Mouse (Mus musculus): ENCODE data around the gene Gsta3. TPM values are rescaled to one million over a fixed set of nuclear protein-coding genes. Genes with fewer than 3 reads are reported as not detected.
A peak's percentile ranks its signal among the peaks of the same experiment; 100 is the strongest.
"Not testable (repeated sequence)": the region's sequence is repeated elsewhere in the genome, so short reads cannot be mapped to it uniquely, and the experiment has no call there.

Gsta3 gene
- polyA plus RNA-seq, 1 experiment from 2014 or later, result 5.4 TPM

GRCm38 (mm10) chr1:21256871-21257270, 16.5 kb downstream of the Gsta3 start:
- H3K36me3 ChIP-seq, result no peaks in the 10 kb centered on the region
- no peak overlapping the region for H3K4me3 ChIP-seq
- WGBS (ENCODE audit: insufficient replicate concordance), result 65% methylated on average over 5 of the region's 5 CpGs
- H3K27ac ChIP-seq, result no peak overlapping the region
- H3K9ac ChIP-seq, result no peak overlapping the region
- H3K9me3 ChIP-seq (replicated peaks), result no peaks in the 10 kb centered on the region
- H3K4me1 ChIP-seq, result no peaks in the 10 kb centered on the region
- H3K27me3 ChIP-seq (replicated peaks), result no peaks in the 10 kb centered on the region
- H3K4me2 ChIP-seq, result no peak overlapping the region
- no peak for ATAC-seq

- not testable (repeated sequence) for H3K27ac ChIP-seq; H3K36me3 ChIP-seq; ATAC-seq; H3K4me2 ChIP-seq; H3K9ac ChIP-seq; H3K9me3 ChIP-seq (replicated peaks); H3K4me1 ChIP-seq; H3K4me3 ChIP-seq; H3K27me3 ChIP-seq (replicated peaks)
- WGBS (ENCODE audit: insufficient replicate concordance), result 59% methylated on average over 8 of the region's 8 CpGs
Observed at GRCm38 (mm10) chr1:21259981-21260380, 19.6 kb downstream of the Gsta3 start.

GRCm38 (mm10) chr1:21262401-21262800, 22.0 kb downstream of the Gsta3 start:
- no peak overlapping the region for H3K9ac ChIP-seq
- H3K4me2 ChIP-seq, result no peak overlapping the region
- H3K4me1 ChIP-seq, result no peaks in the 10 kb centered on the region
- H3K27ac ChIP-seq, result no peak overlapping the region
- 61% methylated on average over 5 of the region's 5 CpGs for WGBS (ENCODE audit: insufficient replicate concordance)
- H3K4me3 ChIP-seq, result no peak overlapping the region
- H3K27me3 ChIP-seq (replicated peaks), result no peaks in the 10 kb centered on the region
- H3K9me3 ChIP-seq (replicated peaks), result no peaks in the 10 kb centered on the region
- H3K36me3 ChIP-seq, result no peaks in the 10 kb centered on the region
- no peak for ATAC-seq

- Histone ChIP-seq H3K4me1 (no peaks in the 10 kb centered on the region), H3K27ac (no peak overlapping the region), H3K9ac (no peak overlapping the region), H3K4me2 (no peak overlapping the region), H3K36me3 (no peaks in the 10 kb centered on the region), H3K9me3 (replicated peaks) (no peaks in the 10 kb centered on the region), H3K27me3 (replicated peaks) (no peaks in the 10 kb centered on the region), H3K4me3 (no peak overlapping the region)
- no peak for ATAC-seq
- 59% methylated on average over 4 of the region's 4 CpGs for WGBS (ENCODE audit: insufficient replicate concordance)
Observed at GRCm38 (mm10) chr1:21263986-21264385, 23.6 kb downstream of the Gsta3 start.

- H3K27me3 ChIP-seq (replicated peaks), result no peaks in the 10 kb centered on the region
- H3K4me1 ChIP-seq, result no peaks in the 10 kb centered on the region
- no peaks in the 10 kb centered on the region for H3K36me3 ChIP-seq
- H3K4me2 ChIP-seq, result no peak overlapping the region
- no peak overlapping the region for H3K27ac ChIP-seq
- H3K9me3 ChIP-seq (replicated peaks), result no peaks in the 10 kb centered on the region
- ATAC-seq, result no peak
- H3K4me3 ChIP-seq, result no peak overlapping the region
- no peak overlapping the region for H3K9ac ChIP-seq
- WGBS (ENCODE audit: insufficient replicate concordance), result 69% methylated on average over 8 of the region's 8 CpGs
Observed at GRCm38 (mm10) chr1:21264747-21265146, 24.4 kb downstream of the Gsta3 start.

- ATAC-seq, result no peak
- H3K4me1 ChIP-seq, result peaks cover 2% of the 10 kb centered on the region; the same call in 1 of the 2 replicates
- no peak overlapping the region for H3K4me2 ChIP-seq
- no peaks in the 10 kb centered on the region for H3K9me3 ChIP-seq (replicated peaks)
- 32% methylated on average over 1 of the region's 1 CpGs for WGBS (ENCODE audit: insufficient replicate concordance)
- H3K9ac ChIP-seq, result no peak overlapping the region
- H3K27ac ChIP-seq, result no peak overlapping the region
- no peak overlapping the region for H3K4me3 ChIP-seq
- no peaks in the 10 kb centered on the region for H3K36me3 ChIP-seq
- no peaks in the 10 kb centered on the region for H3K27me3 ChIP-seq (replicated peaks)
Observed at GRCm38 (mm10) chr1:21266766-21267165, 26.4 kb downstream of the Gsta3 start.

GRCm38 (mm10) chr1:21267466-21267865, 27.1 kb downstream of the Gsta3 start:
- 64% methylated on average over 6 of the region's 7 CpGs for whole genome bisulfite sequencing (ENCODE audit: insufficient replicate concordance)
- H3K27me3 ChIP-seq (replicated peaks); H3K4me2 ChIP-seq; H3K27ac ChIP-seq; H3K36me3 ChIP-seq; ATAC-seq; H3K9me3 ChIP-seq (replicated peaks); H3K4me3 ChIP-seq; H3K9ac ChIP-seq; H3K4me1 ChIP-seq: not testable (repeated sequence)

- 21% methylated on average over 18 of the region's 18 CpGs for WGBS (ENCODE audit: insufficient replicate concordance)
- Histone ChIP-seq H3K27me3 (replicated peaks) (peaks cover 10% of the 10 kb centered on the region), H3K9me3 (replicated peaks) (no peaks in the 10 kb centered on the region), H3K9ac (no peak overlapping the region), H3K27ac (no peak overlapping the region), H3K36me3 (no peaks in the 10 kb centered on the region), H3K4me1 (peaks cover 6% of the 10 kb centered on the region; the same call in 1 of the 2 replicates), H3K4me3 (peak overlapping the region; percentile 15; the same call in 1 of the 2 replicates), H3K4me2 (peak overlapping the region; percentile 50)
- ATAC-seq, result peak; percentile 65
Observed at GRCm38 (mm10) chr1:21271343-21272055, 31.1 kb downstream of the Gsta3 start.

- no peaks in the 10 kb centered on the region for H3K36me3 ChIP-seq
- no peak overlapping the region for H3K27ac ChIP-seq
- H3K9me3 ChIP-seq (replicated peaks), result no peaks in the 10 kb centered on the region
- H3K9ac ChIP-seq, result no peak overlapping the region
- no peak for ATAC-seq
- WGBS (ENCODE audit: insufficient replicate concordance), result 22% methylated on average over 14 of the region's 14 CpGs
- peaks cover 10% of the 10 kb centered on the region for H3K27me3 ChIP-seq (replicated peaks)
- H3K4me1 ChIP-seq, result peaks cover 6% of the 10 kb centered on the region; the same call in 1 of the 2 replicates
- H3K4me3 ChIP-seq, result peak overlapping the region; percentile 15; the same call in 1 of the 2 replicates
- peak overlapping the region; percentile 50 for H3K4me2 ChIP-seq
Observed at GRCm38 (mm10) chr1:21272056-21272431, 31.7 kb downstream of the Gsta3 start.

- H3K4me1 ChIP-seq, result peaks cover 6% of the 10 kb centered on the region; the same call in 1 of the 2 replicates
- WGBS (ENCODE audit: insufficient replicate concordance), result 76% methylated on average over 6 of the region's 6 CpGs
Observed at GRCm38 (mm10) chr1:21273091-21273490, 32.7 kb downstream of the Gsta3 start.

GRCm38 (mm10) chr1:21274437-21275040, 34.1 kb downstream of the Gsta3 start:
- H3K36me3 ChIP-seq, result no peaks in the 10 kb centered on the region
- H3K4me3 ChIP-seq, result no peak overlapping the region
- H3K4me2 ChIP-seq, result no peak overlapping the region
- 48% methylated on average over 2 of the region's 2 CpGs for WGBS (ENCODE audit: insufficient replicate concordance)
- H3K9me3 ChIP-seq (replicated peaks), result no peaks in the 10 kb centered on the region
- no peak for ATAC-seq
- no peak overlapping the region for H3K27ac ChIP-seq
- no peak overlapping the region for H3K9ac ChIP-seq
- peaks cover 10% of the 10 kb centered on the region for H3K27me3 ChIP-seq (replicated peaks)
- peaks cover 6% of the 10 kb centered on the region; the same call in 1 of the 2 replicates for H3K4me1 ChIP-seq

More at GRCm38 (mm10) chr1:21273091-21273490, 32.7 kb downstream of the Gsta3 start:
- Histone ChIP-seq H3K27ac (no peak overlapping the region), H3K4me3 (no peak overlapping the region), H3K36me3 (no peaks in the 10 kb centered on the region), H3K9me3 (replicated peaks) (no peaks in the 10 kb centered on the region), H3K4me2 (no peak overlapping the region), H3K9ac (no peak overlapping the region), H3K27me3 (replicated peaks) (peaks cover 10% of the 10 kb centered on the region)
- no peak for ATAC-seq

GRCm38 (mm10) chr1:21275366-21275765, 35.0 kb downstream of the Gsta3 start:
- H3K9ac ChIP-seq; H3K4me1 ChIP-seq; H3K4me2 ChIP-seq; H3K9me3 ChIP-seq (replicated peaks); H3K27me3 ChIP-seq (replicated peaks); H3K27ac ChIP-seq; ATAC-seq; H3K36me3 ChIP-seq; H3K4me3 ChIP-seq: not testable (repeated sequence)
- 68% methylated on average over 5 of the region's 5 CpGs for WGBS (ENCODE audit: insufficient replicate concordance)

Measured in liver, embryonic 12.5 days (tissue).